Mouse (Mus musculus): Measurements from ENCODE around the gene Etv6. TPM values are rescaled to one million over a fixed set of nuclear protein-coding genes. Genes with fewer than 3 reads are reported as not detected.
"Not testable (repeated sequence)": the region's sequence is repeated elsewhere in the genome, so short reads cannot be mapped to it uniquely, and the experiment has no call there.

The Etv6 gene
- not detected in 2 replicates for polyA plus RNA-seq (2012; ENCODE audit: insufficient read depth, insufficient read length, low replicate concordance, missing spikeins)

GRCm38 (mm10) chr6:134035490-134036405 is at the start of gene Etv6:
Gene Etv6 (plus strand): TSS chr6:134035700.
- WGBS: under 1% methylated on average over 76 of the region's 78 CpGs
- H3K4me1 ChIP-seq (ENCODE audit: control insufficient read depth, insufficient read depth, low read length): peaks cover 9% of the 10 kb centered on the region
- peak within 1 kb of the TSS; percentile 78 for H3K4me3 ChIP-seq (ENCODE audit: insufficient read depth, low read depth, low read length)
- TF ChIP-seq POLR2A (IDR thresholded peaks at IDR 0.05; ENCODE audit: insufficient read depth, low read depth, low read length) (peak; percentile 37; the same call in 1 of the 2 replicates), CTCF (IDR thresholded peaks at IDR 0.05; ENCODE audit: insufficient read depth, low read depth, low read length) (0 out of 2 replicates have a peak, but pooled peaks have one; percentile 22)
- peak within 1 kb of the TSS; percentile 98 for H3K27ac ChIP-seq (ENCODE audit: insufficient read depth, low read depth, low read length)

- 90% methylated on average over 2 of the region's 2 CpGs for WGBS
- H3K4me3 ChIP-seq (ENCODE audit: insufficient read depth, low read depth, low read length): no peak overlapping the region
- TF ChIP-seq CTCF (IDR thresholded peaks at IDR 0.05; ENCODE audit: insufficient read depth, low read depth, low read length) (no peak), POLR2A (IDR thresholded peaks at IDR 0.05; ENCODE audit: insufficient read depth, low read depth, low read length) (no peak)
- peaks cover 7% of the 10 kb centered on the region for H3K4me1 ChIP-seq (ENCODE audit: control insufficient read depth, insufficient read depth, low read length)
- no peak overlapping the region for H3K27ac ChIP-seq (ENCODE audit: insufficient read depth, low read depth, low read length)
Observed at GRCm38 (mm10) chr6:133986161-133986560, 49.3 kb upstream of the Etv6 start.

- TF ChIP-seq POLR2A (IDR thresholded peaks at IDR 0.05; ENCODE audit: insufficient read depth, low read depth, low read length): no peak
- TF ChIP-seq CTCF (IDR thresholded peaks at IDR 0.05; ENCODE audit: insufficient read depth, low read depth, low read length): no peak
- Histone ChIP-seq H3K4me3 (ENCODE audit: insufficient read depth, low read depth, low read length) (no peak overlapping the region), H3K4me1 (ENCODE audit: control insufficient read depth, insufficient read depth, low read length) (peaks cover 7% of the 10 kb centered on the region), H3K27ac (ENCODE audit: insufficient read depth, low read depth, low read length) (no peak overlapping the region)
- 80% methylated on average over 2 of the region's 2 CpGs for whole genome bisulfite sequencing
Observed at GRCm38 (mm10) chr6:133987068-133987591, 48.4 kb upstream of the Etv6 start.

GRCm38 (mm10) chr6:133988011-133988410 is 47.5 kb upstream of the Etv6 start:
- 69% methylated on average over 9 of the region's 9 CpGs for WGBS
- TF ChIP-seq CTCF (IDR thresholded peaks at IDR 0.05; ENCODE audit: insufficient read depth, low read depth, low read length) (no peak), POLR2A (IDR thresholded peaks at IDR 0.05; ENCODE audit: insufficient read depth, low read depth, low read length) (no peak)
- H3K4me1 ChIP-seq (ENCODE audit: control insufficient read depth, insufficient read depth, low read length): peaks cover 5% of the 10 kb centered on the region
- no peak overlapping the region for H3K4me3 ChIP-seq (ENCODE audit: insufficient read depth, low read depth, low read length)
- H3K27ac ChIP-seq (ENCODE audit: insufficient read depth, low read depth, low read length): no peak overlapping the region

GRCm38 (mm10) chr6:133997461-133997860 is 38.0 kb upstream of the Etv6 start:
- Histone ChIP-seq H3K4me3 (ENCODE audit: insufficient read depth, low read depth, low read length) (no peak overlapping the region), H3K4me1 (ENCODE audit: control insufficient read depth, insufficient read depth, low read length) (no peaks in the 10 kb centered on the region), H3K27ac (ENCODE audit: insufficient read depth, low read depth, low read length) (no peak overlapping the region)
- TF ChIP-seq POLR2A (IDR thresholded peaks at IDR 0.05; ENCODE audit: insufficient read depth, low read depth, low read length): no peak
- TF ChIP-seq CTCF (IDR thresholded peaks at IDR 0.05; ENCODE audit: insufficient read depth, low read depth, low read length): no peak
- WGBS: 80% methylated on average over 2 of the region's 2 CpGs

GRCm38 (mm10) chr6:133997935-133998334 is 37.6 kb upstream of the Etv6 start:
- TF ChIP-seq POLR2A (IDR thresholded peaks at IDR 0.05; ENCODE audit: insufficient read depth, low read depth, low read length): no peak
- no peak for TF ChIP-seq CTCF (IDR thresholded peaks at IDR 0.05; ENCODE audit: insufficient read depth, low read depth, low read length)
- 91% methylated on average over 2 of the region's 2 CpGs for WGBS
- no peak overlapping the region for H3K27ac ChIP-seq (ENCODE audit: insufficient read depth, low read depth, low read length)
- no peak overlapping the region for H3K4me3 ChIP-seq (ENCODE audit: insufficient read depth, low read depth, low read length)
- no peaks in the 10 kb centered on the region for H3K4me1 ChIP-seq (ENCODE audit: control insufficient read depth, insufficient read depth, low read length)

- not testable (repeated sequence) for H3K4me3 ChIP-seq (ENCODE audit: insufficient read depth, low read depth, low read length); H3K4me1 ChIP-seq (ENCODE audit: control insufficient read depth, insufficient read depth, low read length); H3K27ac ChIP-seq (ENCODE audit: insufficient read depth, low read depth, low read length)
- 87% methylated on average over 6 of the region's 12 CpGs for whole genome bisulfite sequencing
Observed at GRCm38 (mm10) chr6:134014488-134015110, 20.9 kb upstream of the Etv6 start.

GRCm38 (mm10) chr6:134018807-134019206 is 16.7 kb upstream of the Etv6 start:
- TF ChIP-seq POLR2A (IDR thresholded peaks at IDR 0.05; ENCODE audit: insufficient read depth, low read depth, low read length): no peak
- no peak for TF ChIP-seq CTCF (IDR thresholded peaks at IDR 0.05; ENCODE audit: insufficient read depth, low read depth, low read length)
- H3K4me3 ChIP-seq (ENCODE audit: insufficient read depth, low read depth, low read length): no peak overlapping the region
- H3K4me1 ChIP-seq (ENCODE audit: control insufficient read depth, insufficient read depth, low read length): no peaks in the 10 kb centered on the region
- 100% methylated on average over 1 of the region's 1 CpGs for WGBS
- H3K27ac ChIP-seq (ENCODE audit: insufficient read depth, low read depth, low read length): no peak overlapping the region

- Histone ChIP-seq H3K4me1 (ENCODE audit: control insufficient read depth, insufficient read depth, low read length) (no peaks in the 10 kb centered on the region), H3K4me3 (ENCODE audit: insufficient read depth, low read depth, low read length) (no peak overlapping the region), H3K27ac (ENCODE audit: insufficient read depth, low read depth, low read length) (no peak overlapping the region)
- WGBS: 88% methylated on average over 6 of the region's 6 CpGs
- no peak for TF ChIP-seq POLR2A (IDR thresholded peaks at IDR 0.05; ENCODE audit: insufficient read depth, low read depth, low read length)
- TF ChIP-seq CTCF (IDR thresholded peaks at IDR 0.05; ENCODE audit: insufficient read depth, low read depth, low read length): no peak
Observed at GRCm38 (mm10) chr6:134020821-134021220, 14.7 kb upstream of the Etv6 start.
